Mouse (Mus musculus) MEL (cell line): ENCODE data around the gene Hnrnpk. TPM values are rescaled to one million over a fixed set of nuclear protein-coding genes. Genes with fewer than 3 reads are reported as not detected.
"Not testable (repeated sequence)": the region's sequence is repeated elsewhere in the genome, so short reads cannot be mapped to it uniquely, and the experiment has no call there.

Experiments used
- DNase-seq: peaks from one replicate; pipeline ENCODE4 v3.0.0; 2011; ENCODE audit warnings: low read depth, low spot score
- H3K27ac ChIP-seq: 2 replicates; pipeline ENCODE4 v1.5.1; 2012; ENCODE audit warnings: low read depth, mild to moderate bottlenecking, control low read depth, low read length, moderate library complexity; ENCODE audit not compliant: control insufficient read depth
- H3K27me3 ChIP-seq, 2 experiments: fragments of 150-350 bp in 1 of 2; sonication (generic) in 1 of 2; 2 replicates each; pipeline ENCODE4 v1.6.1; 2012; ENCODE audit warnings: low read length in 2 of 2, mild to moderate bottlenecking in 2 of 2, improper control_type of control experiment in 1 of 2, moderate library complexity in 1 of 2; ENCODE audit not compliant: insufficient read depth in 2 of 2, control insufficient read depth in 1 of 2
- H3K36me3 ChIP-seq, 2 experiments: 2 replicates each; pipeline ENCODE4 v1.6.1; 2012 to 2014; ENCODE audit warnings: low read length in 2 of 2, improper control_type of control experiment in 1 of 2, inconsistent platforms in 1 of 2, mild to moderate bottlenecking in 1 of 2; ENCODE audit not compliant: insufficient read depth in 2 of 2, control insufficient read depth in 1 of 2
- H3K4me1 ChIP-seq, 2 experiments: fragments of 150-350 bp in 1 of 2; sonication (generic) in 1 of 2; 2 replicates each; pipeline ENCODE4 v1.6.1; 2012; ENCODE audit warnings: low read length in 2 of 2, improper control_type of control experiment in 1 of 2, mild to moderate bottlenecking in 1 of 2; ENCODE audit not compliant: insufficient read depth in 2 of 2, control insufficient read depth in 1 of 2
- H3K4me3 ChIP-seq, 2 experiments: fragments of 150-350 bp in 1 of 2; sonication (generic) in 1 of 2; 2 replicates each; pipeline ENCODE4 v1.5.1; 2012; ENCODE audit warnings: low read depth in 2 of 2, low read length in 2 of 2, mild to moderate bottlenecking in 2 of 2, moderate library complexity in 2 of 2, control low read depth in 1 of 2, improper control_type of control experiment in 1 of 2; ENCODE audit not compliant: control insufficient read depth in 1 of 2, insufficient read depth in 1 of 2
- H3K79me2 ChIP-seq: 2 replicates; pipeline ENCODE4 v1.6.1; 2012; ENCODE audit warnings: mild to moderate bottlenecking, low read length, moderate library complexity; ENCODE audit not compliant: control insufficient read depth, poor library complexity, insufficient read depth
- H3K9ac ChIP-seq: 2 replicates; pipeline ENCODE4 v1.6.1; 2012; ENCODE audit warnings: low read depth, mild to moderate bottlenecking, control low read depth, low read length, moderate library complexity; ENCODE audit not compliant: control insufficient read depth, poor library complexity, severe bottlenecking
- H3K9me3 ChIP-seq: fragments of 150-350 bp; sonication (generic); replicated peaks from 2 replicates; pipeline ENCODE4 v1.6.1; 2012; ENCODE audit warnings: mild to moderate bottlenecking, low read length, improper control_type of control experiment, moderate library complexity; ENCODE audit not compliant: insufficient read depth
- CHD1 ChIP-seq: IDR thresholded peaks from 2 replicates; pipeline ENCODE4 v1.6.1; 2012; ENCODE audit warnings: low read depth, mild to moderate bottlenecking, inconsistent platforms, low read length, improper control_type of control experiment
- CTCF ChIP-seq, 3 experiments: IDR thresholded peaks in 2 of 3; conservative IDR thresholded peaks in 1 of 3; 2 replicates each; pipeline ENCODE4 v1.5.1; 2011 to 2012; ENCODE audit warnings: low read length in 3 of 3, low read depth in 2 of 3, mild to moderate bottlenecking in 2 of 3, improper control_type of control experiment in 1 of 3, inconsistent platforms in 1 of 3, mixed read lengths in 1 of 3, moderate library complexity in 1 of 3; ENCODE audit not compliant: control insufficient read depth in 1 of 3, insufficient read depth in 1 of 3, poor library complexity in 1 of 3, severe bottlenecking in 1 of 3
- EP300 ChIP-seq, 2 experiments: IDR thresholded peaks; 2 replicates each; pipeline ENCODE4 v1.6.1; 2011; ENCODE audit warnings: improper control_type of control experiment in 2 of 2, low read length in 2 of 2, low read depth in 1 of 2, mild to moderate bottlenecking in 1 of 2
- GABPA ChIP-seq: IDR thresholded peaks from 2 replicates; pipeline ENCODE4 v1.6.1; 2012; ENCODE audit warnings: low read depth, mild to moderate bottlenecking, inconsistent platforms, low read length, improper control_type of control experiment, moderate library complexity
- HCFC1 ChIP-seq: IDR thresholded peaks from 2 replicates; pipeline ENCODE4 v1.6.1; 2012; ENCODE audit warnings: low read depth, mild to moderate bottlenecking, inconsistent platforms, low read length, improper control_type of control experiment, moderate library complexity
- JUND ChIP-seq: IDR thresholded peaks from 2 replicates; pipeline ENCODE4 v1.6.1; 2011; ENCODE audit warnings: low read depth, mild to moderate bottlenecking, improper control_type of control experiment, low read length
- MEF2A ChIP-seq: IDR thresholded peaks from 2 replicates; pipeline ENCODE4 v1.6.1; 2014; ENCODE audit warnings: low read depth, mild to moderate bottlenecking, inconsistent platforms, low read length, improper control_type of control experiment; ENCODE audit not compliant: poor library complexity, insufficient replicate concordance, severe bottlenecking; ENCODE audit errors: extremely low read depth
- MYB ChIP-seq: IDR thresholded peaks from 2 replicates; pipeline ENCODE4 v1.6.1; 2011; ENCODE audit warnings: mild to moderate bottlenecking, low read depth, low read length, improper control_type of control experiment
- MYC ChIP-seq: IDR thresholded peaks from 2 replicates; pipeline ENCODE4 v1.6.1; 2011; ENCODE audit warnings: low read depth, mild to moderate bottlenecking, low read length, improper control_type of control experiment, moderate library complexity
- NELFE ChIP-seq: IDR thresholded peaks from 2 replicates; pipeline ENCODE4 v1.6.1; 2011; ENCODE audit warnings: low read depth, low read length, improper control_type of control experiment
- SMC3 ChIP-seq: IDR thresholded peaks from 2 replicates; pipeline ENCODE4 v1.6.1; 2011; ENCODE audit warnings: low read depth, low read length, improper control_type of control experiment
- UBTF ChIP-seq: IDR thresholded peaks from 2 replicates; pipeline ENCODE4 v1.6.1; 2012; ENCODE audit warnings: low read depth, mild to moderate bottlenecking, inconsistent platforms, low read length, improper control_type of control experiment, moderate library complexity, borderline replicate concordance; ENCODE audit not compliant: insufficient read depth
- USF2 ChIP-seq, 2 experiments: IDR thresholded peaks; 2 replicates each; pipeline ENCODE4 v1.6.1; 2011 to 2012; ENCODE audit warnings: improper control_type of control experiment in 2 of 2, low read length in 2 of 2, borderline replicate concordance in 1 of 2, inconsistent platforms in 1 of 2, low read depth in 1 of 2, mild to moderate bottlenecking in 1 of 2; ENCODE audit not compliant: insufficient read depth in 1 of 2
- ZMIZ1 ChIP-seq: IDR thresholded peaks from 2 replicates; pipeline ENCODE4 v1.6.1; 2012; ENCODE audit warnings: low read depth, mild to moderate bottlenecking, inconsistent platforms, low read length, improper control_type of control experiment, moderate library complexity
- ZNF384 ChIP-seq: IDR thresholded peaks from 2 replicates; pipeline ENCODE4 v1.6.1; 2012; ENCODE audit warnings: low read depth, mild to moderate bottlenecking, inconsistent platforms, low read length, improper control_type of control experiment
- polyA plus RNA-seq, 2 experiments: library from polyadenylated mRNA; stranded (reverse) in 1 of 2; unstranded in 1 of 2; fragments of >175 nt in 1 of 2; fragments of >200 nt in 1 of 2; gene quantifications; 2 replicates each; pipeline versions ENCODE4 v1.2.1 to v1.2.4; 2012; ENCODE audit warnings: low replicate concordance in 2 of 2, low read depth in 1 of 2; ENCODE audit not compliant: insufficient read length in 2 of 2, insufficient read depth in 1 of 2, missing spikeins in 1 of 2
- total RNA-seq: library from RNA; depleted of rRNA; stranded (reverse); fragments of 300-350 nt; gene quantifications from 2 replicates; pipeline ENCODE4 v1.2.3, GENCODE M21; 2012; rRNA removed

Hnrnpk gene
- total RNA-seq (542 and 594 TPM in 2 replicates), polyA plus RNA-seq (1,000 to 10,000 TPM; 1,502 to 1,739 TPM)

DNA sequence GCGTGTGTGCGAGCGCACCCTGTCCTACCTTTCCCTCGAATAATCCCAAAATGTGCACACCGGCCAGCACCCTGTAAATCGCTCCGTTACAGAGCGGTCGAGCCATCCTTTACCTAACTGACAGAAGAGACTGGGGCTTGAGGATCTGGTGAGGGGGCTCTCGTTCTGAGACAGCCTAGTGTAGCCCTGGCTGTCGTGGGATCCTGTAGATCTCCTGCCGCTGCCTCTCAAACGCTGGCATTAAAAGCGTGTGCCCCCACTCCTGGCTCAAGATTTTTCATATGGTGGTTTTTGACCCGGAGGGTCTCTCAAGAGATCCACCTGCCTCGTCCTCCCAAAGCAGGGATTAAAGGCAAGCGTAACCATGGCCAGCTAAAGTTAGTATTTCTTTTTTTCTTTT, at the start of gene Hnrnpk:
Gene Hnrnpk (minus strand): TSS at position 101 of the 400 bp plus-strand sequence.
- peaks cover 6 to 17% of the 10 kb centered on the region in 2 experiments for H3K4me1 ChIP-seq
- not testable (repeated sequence) for DNase-seq, H3K9me3 ChIP-seq, H3K27me3 ChIP-seq
- H3K9ac ChIP-seq, result peak within 1 kb of the TSS; percentile 100
- H3K4me3 ChIP-seq, result peak within 1 kb of the TSS; percentile 89 to 92
- peak within 1 kb of the TSS; percentile 96 for H3K27ac ChIP-seq
- peaks cover 20 to 31% of the 10 kb centered on the region in 2 experiments for H3K36me3 ChIP-seq
- H3K79me2 ChIP-seq, result peaks cover 53% of the 10 kb centered on the region

DNA sequence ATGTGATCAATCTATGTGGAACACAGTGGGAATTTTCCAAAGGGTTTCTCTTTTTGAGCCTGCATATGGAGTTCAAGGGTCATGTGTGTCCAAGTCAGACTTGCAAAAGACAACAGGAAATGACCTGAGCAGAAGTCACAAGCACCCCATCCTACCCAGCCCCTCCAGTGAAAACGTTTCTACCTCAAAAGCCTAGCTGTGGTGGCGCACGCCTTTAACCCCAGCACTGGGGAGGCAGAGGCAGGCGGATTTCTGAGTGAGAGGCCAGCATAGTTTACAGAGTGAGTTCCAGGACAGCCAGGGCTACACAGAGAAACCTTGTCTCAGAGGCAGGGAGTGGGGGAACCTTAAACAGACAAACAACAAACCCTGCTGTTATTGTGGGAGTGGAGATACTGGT, 49.1 kb upstream of the Hnrnpk start:
- no peak overlapping the region for H3K9ac ChIP-seq
- no peaks in the 10 kb centered on the region for H3K36me3 ChIP-seq
- no peak for DNase-seq
- no peaks in the 10 kb centered on the region for H3K4me1 ChIP-seq
- no peaks in the 10 kb centered on the region for H3K9me3 ChIP-seq
- H3K4me3 ChIP-seq, result no peak overlapping the region
- no peak overlapping the region for H3K27ac ChIP-seq
- no peaks in the 10 kb centered on the region for H3K79me2 ChIP-seq
- TF ChIP-seq UBTF (no peak), NELFE (no peak), CTCF (IDR thresholded peaks at IDR 0.05 in 2 of 3, conservative IDR thresholded peaks at IDR 0.05 in 1 of 3; ENCODE audit: control insufficient read depth in 1 of 3, insufficient read depth in 1 of 3, low read depth in 2 of 3, low read length in 3 of 3, poor library complexity in 1 of 3, severe bottlenecking in 1 of 3) (no peak), HCFC1 (no peak), ZNF384 (no peak), CHD1 (no peak), USF2 (IDR thresholded peaks at IDR 0.05; ENCODE audit: borderline replicate concordance in 1 of 2, insufficient read depth in 1 of 2, low read depth in 1 of 2, low read length in 2 of 2) (no peak), JUND (no peak), GABPA (no peak), EP300 (IDR thresholded peaks at IDR 0.05; ENCODE audit: low read depth in 1 of 2, low read length in 2 of 2) (no peak), MYC (no peak), MYB (no peak), SMC3 (no peak), ZMIZ1 (no peak), MEF2A (no peak)
- H3K27me3 ChIP-seq, result peaks cover 4 to 7% of the 10 kb centered on the region in 2 experiments
